Mouse (Mus musculus): Measurements from ENCODE around the gene Armc8. TPM values are rescaled to one million over a fixed set of nuclear protein-coding genes. Genes with fewer than 3 reads are reported as not detected.

Armc8 gene
- polyA plus RNA-seq, 1 experiment from 2014 or later, result 78.3 TPM

DNA sequence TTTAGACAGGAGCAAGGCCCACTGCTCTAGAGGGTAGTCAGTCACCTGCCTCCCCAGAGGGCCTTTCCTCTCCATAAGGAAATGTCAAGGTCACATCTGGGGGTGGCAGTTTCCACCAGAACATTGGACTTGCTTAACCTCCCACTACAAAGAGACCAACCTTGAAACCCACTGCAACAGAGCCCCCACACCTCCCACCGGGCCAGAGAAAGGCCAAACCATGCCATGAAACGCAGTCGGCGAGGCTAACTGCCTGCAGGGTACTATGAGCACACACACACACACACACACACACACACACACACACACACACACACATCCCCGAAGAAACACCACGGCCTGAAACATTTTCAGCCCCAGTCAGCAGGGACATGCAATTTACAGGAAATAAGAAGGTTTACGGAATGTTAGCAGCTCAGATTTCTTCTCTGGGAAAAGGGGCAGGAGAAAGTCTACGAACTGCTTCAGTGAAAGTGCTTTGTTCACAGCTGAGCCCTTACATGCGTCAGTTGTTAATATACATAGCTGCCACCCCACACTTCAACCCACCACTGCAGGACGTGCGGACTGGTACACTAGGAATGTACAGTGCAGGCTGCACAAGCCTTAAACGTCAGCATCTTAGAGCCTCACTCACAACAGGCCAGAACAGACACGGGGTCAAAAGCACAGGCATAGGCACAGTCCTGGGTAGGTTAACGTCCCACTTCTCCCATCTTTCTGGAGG lies 133.6 kb downstream of the Armc8 start:
- peaks cover 27% of the 10 kb centered on the region for H3K4me1 ChIP-seq (replicated peaks; ENCODE audit: control insufficient read depth, insufficient read depth, low read length)
- peak; percentile 44; the same call in 1 of the 2 replicates for ATAC-seq (ENCODE audit: low FRiP score)
- WGBS, result 16% methylated on average over 14 of the region's 14 CpGs

GRCm38 (mm10) chr9:99432478-99432877 lies 136.2 kb downstream of the Armc8 start:
- WGBS, result 80% methylated on average over 4 of the region's 4 CpGs
- H3K27me3 ChIP-seq (ENCODE audit: control insufficient read depth, insufficient read depth, low read length), result 0 out of 2 replicates have a peak, but pooled peaks cover under 1% of the 10 kb centered on the region
- no peak overlapping the region for H3K4me2 ChIP-seq (replicated peaks)
- no peaks in the 10 kb centered on the region for H3K9me3 ChIP-seq (ENCODE audit: control insufficient read depth, low read length)
- no peak for ATAC-seq (ENCODE audit: low FRiP score)
- peaks cover 24% of the 10 kb centered on the region for H3K4me1 ChIP-seq (replicated peaks; ENCODE audit: control insufficient read depth, insufficient read depth, low read length)
- no peaks in the 10 kb centered on the region for H3K36me3 ChIP-seq (replicated peaks; ENCODE audit: control insufficient read depth, insufficient read depth)
- no peak for DNase-seq (ENCODE audit: low spot score)
- no peak overlapping the region for H3K4me3 ChIP-seq (replicated peaks; ENCODE audit: low read length)
- H3K9ac ChIP-seq, result no peak overlapping the region
- H3K27ac ChIP-seq, result no peak overlapping the region

More for the DNA sequence above, 133.6 kb downstream of the Armc8 start:
- no peaks in the 10 kb centered on the region for H3K9me3 ChIP-seq (ENCODE audit: control insufficient read depth, low read length)
- DNase-seq (ENCODE audit: low spot score), result no peak
- peak overlapping the region; percentile 72 for H3K4me2 ChIP-seq (replicated peaks)
- peak overlapping the region; percentile 80 for H3K4me3 ChIP-seq (replicated peaks; ENCODE audit: low read length)
- peak overlapping the region; percentile 87 for H3K27ac ChIP-seq
- H3K36me3 ChIP-seq (replicated peaks; ENCODE audit: control insufficient read depth, insufficient read depth), result no peaks in the 10 kb centered on the region
- H3K9ac ChIP-seq, result peak overlapping the region; percentile 91
- H3K27me3 ChIP-seq (ENCODE audit: control insufficient read depth, insufficient read depth, low read length), result peaks cover 15% of the 10 kb centered on the region; the same call in 1 of the 2 replicates

DNA sequence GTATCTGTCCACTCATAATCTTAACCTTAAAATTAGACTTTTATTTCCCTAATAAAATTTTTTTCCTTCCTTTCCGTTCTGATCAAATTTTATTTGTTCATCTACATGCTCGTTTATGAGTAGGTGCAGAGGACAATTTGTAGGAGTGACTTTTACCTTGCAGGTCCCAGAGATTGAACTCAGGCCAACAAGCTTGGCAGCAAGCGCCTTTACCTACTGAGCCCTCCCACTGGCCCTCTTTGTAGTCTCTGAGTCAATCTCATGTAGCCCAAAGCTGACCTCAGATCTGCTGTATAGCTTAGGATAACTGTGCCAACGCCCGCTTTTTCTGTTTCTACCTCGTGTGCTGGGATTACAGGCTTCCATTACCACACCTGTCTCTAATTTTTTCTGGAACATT lies 136.7 kb downstream of the Armc8 start:
- Histone ChIP-seq H3K27ac (no peak overlapping the region), H3K9ac (no peak overlapping the region), H3K4me1 (replicated peaks; ENCODE audit: control insufficient read depth, insufficient read depth, low read length) (peaks cover 24% of the 10 kb centered on the region), H3K27me3 (ENCODE audit: control insufficient read depth, insufficient read depth, low read length) (no peaks in the 10 kb centered on the region), H3K4me2 (replicated peaks) (no peak overlapping the region), H3K36me3 (replicated peaks; ENCODE audit: control insufficient read depth, insufficient read depth) (no peaks in the 10 kb centered on the region), H3K9me3 (ENCODE audit: control insufficient read depth, low read length) (no peaks in the 10 kb centered on the region), H3K4me3 (replicated peaks; ENCODE audit: low read length) (no peak overlapping the region)
- no peak for ATAC-seq (ENCODE audit: low FRiP score)
- no peak for DNase-seq (ENCODE audit: low spot score)
- WGBS, result 76% methylated on average over 6 of the region's 6 CpGs

DNA sequence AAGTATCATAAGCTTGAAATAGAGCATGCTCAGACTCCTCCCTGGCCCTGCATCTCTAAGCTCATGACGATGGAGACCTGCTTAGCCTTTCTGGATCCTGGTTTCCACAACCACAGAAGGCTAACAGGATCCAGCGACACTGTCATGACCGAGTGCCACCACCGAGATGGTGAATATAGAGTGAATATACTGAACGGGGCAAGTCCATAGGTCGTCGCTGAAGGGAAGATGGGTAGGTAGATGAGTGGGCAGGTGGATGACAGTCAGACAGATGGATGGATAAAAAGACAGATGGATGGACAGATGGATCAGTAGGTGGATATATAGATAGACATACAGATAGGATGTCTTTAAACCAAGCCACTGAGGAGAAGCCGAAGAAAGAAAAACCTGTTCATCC lies 137.4 kb downstream of the Armc8 start:
- no peaks in the 10 kb centered on the region for H3K27me3 ChIP-seq (ENCODE audit: control insufficient read depth, insufficient read depth, low read length)
- peaks cover 24% of the 10 kb centered on the region for H3K4me1 ChIP-seq (replicated peaks; ENCODE audit: control insufficient read depth, insufficient read depth, low read length)
- ATAC-seq (ENCODE audit: low FRiP score) (no peak), DNase-seq (ENCODE audit: low spot score) (no peak)
- no peaks in the 10 kb centered on the region for H3K36me3 ChIP-seq (replicated peaks; ENCODE audit: control insufficient read depth, insufficient read depth)
- H3K9me3 ChIP-seq (ENCODE audit: control insufficient read depth, low read length), result no peaks in the 10 kb centered on the region
- 92% methylated on average over 8 of the region's 8 CpGs for WGBS
- H3K9ac ChIP-seq, result no peak overlapping the region
- no peak overlapping the region for H3K27ac ChIP-seq
- no peak overlapping the region for H3K4me3 ChIP-seq (replicated peaks; ENCODE audit: low read length)
- H3K4me2 ChIP-seq (replicated peaks), result no peak overlapping the region

DNA sequence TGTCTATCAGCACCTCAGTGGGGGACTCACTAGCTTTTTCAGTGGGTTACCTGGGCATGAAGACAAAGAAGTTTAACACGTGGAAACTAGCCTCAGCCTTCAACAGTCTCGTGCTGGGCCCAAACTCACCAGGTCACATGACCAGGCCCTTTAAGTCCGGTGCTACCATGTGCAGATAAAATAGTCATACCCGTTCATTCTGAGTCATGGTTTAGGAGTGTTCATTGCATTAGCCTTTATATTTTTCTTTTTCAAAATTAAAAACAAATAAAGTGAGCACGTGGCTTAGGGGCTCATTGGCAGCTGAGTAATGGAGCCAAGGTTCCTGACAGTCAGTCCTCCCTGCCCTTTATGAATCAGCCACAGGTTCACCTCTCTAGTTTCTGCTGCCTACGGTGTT lies 137.9 kb downstream of the Armc8 start:
- Histone ChIP-seq H3K27ac (no peak overlapping the region), H3K36me3 (replicated peaks; ENCODE audit: control insufficient read depth, insufficient read depth) (no peaks in the 10 kb centered on the region), H3K9me3 (ENCODE audit: control insufficient read depth, low read length) (no peaks in the 10 kb centered on the region), H3K4me2 (replicated peaks) (no peak overlapping the region), H3K4me3 (replicated peaks; ENCODE audit: low read length) (no peak overlapping the region), H3K9ac (no peak overlapping the region), H3K27me3 (ENCODE audit: control insufficient read depth, insufficient read depth, low read length) (no peaks in the 10 kb centered on the region), H3K4me1 (replicated peaks; ENCODE audit: control insufficient read depth, insufficient read depth, low read length) (peaks cover 24% of the 10 kb centered on the region)
- 83% methylated on average over 6 of the region's 6 CpGs for WGBS
- ATAC-seq (ENCODE audit: low FRiP score) (no peak), DNase-seq (ENCODE audit: low spot score) (no peak)

- WGBS, result 82% methylated on average over 3 of the region's 3 CpGs
- Histone ChIP-seq H3K36me3 (replicated peaks; ENCODE audit: control insufficient read depth, insufficient read depth) (no peaks in the 10 kb centered on the region), H3K4me3 (replicated peaks; ENCODE audit: low read length) (no peak overlapping the region), H3K9me3 (ENCODE audit: control insufficient read depth, low read length) (no peaks in the 10 kb centered on the region), H3K4me1 (replicated peaks; ENCODE audit: control insufficient read depth, insufficient read depth, low read length) (peaks cover 30% of the 10 kb centered on the region), H3K9ac (no peak overlapping the region), H3K27me3 (ENCODE audit: control insufficient read depth, insufficient read depth, low read length) (no peaks in the 10 kb centered on the region), H3K27ac (no peak overlapping the region), H3K4me2 (replicated peaks) (no peak overlapping the region)
- DNase-seq (ENCODE audit: low spot score) (no peak), ATAC-seq (ENCODE audit: low FRiP score) (no peak)
These were observed 138.9 kb downstream of the Armc8 start for GRCm38 (mm10) chr9:99429845-99430244.

DNA sequence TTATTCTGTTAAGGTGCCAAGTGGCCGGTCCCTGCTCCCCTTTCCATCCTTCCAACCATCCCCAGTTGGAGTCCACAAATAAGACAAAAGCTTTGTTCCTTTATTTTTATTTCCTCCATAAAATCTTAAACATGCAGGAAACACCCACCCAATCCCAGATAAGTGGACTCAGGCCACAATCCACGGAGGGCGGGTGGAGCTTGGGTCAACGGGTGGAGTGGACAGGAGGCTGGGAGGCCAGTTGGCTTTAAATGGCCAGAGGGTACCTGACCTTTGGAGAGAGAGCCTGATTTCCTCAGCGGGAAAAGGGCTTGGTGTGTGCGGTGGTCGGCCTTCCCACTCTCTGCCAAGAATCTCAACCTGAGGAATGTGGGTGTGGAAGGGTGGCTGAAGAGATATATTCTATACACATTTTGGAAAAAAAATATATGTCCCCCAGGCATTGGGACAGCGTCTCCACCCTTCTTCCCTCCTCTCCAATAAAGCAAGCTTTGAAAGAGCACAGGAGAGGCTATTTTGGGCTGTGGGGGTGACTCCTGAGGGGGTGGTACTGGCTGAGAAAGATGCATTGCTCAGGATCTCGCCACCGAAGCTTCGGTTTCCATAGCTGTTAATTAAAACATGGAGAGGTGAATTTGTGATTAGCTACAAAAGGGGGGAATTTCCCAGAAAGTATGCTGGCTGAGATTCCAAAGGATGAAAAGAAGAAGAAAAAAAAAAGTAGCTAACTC lies 139.9 kb downstream of the Armc8 start:
- DNase-seq (ENCODE audit: low spot score), result no peak
- no peak overlapping the region for H3K4me2 ChIP-seq (replicated peaks)
- peaks cover 25% of the 10 kb centered on the region for H3K4me1 ChIP-seq (replicated peaks; ENCODE audit: control insufficient read depth, insufficient read depth, low read length)
- no peak overlapping the region for H3K27ac ChIP-seq
- no peaks in the 10 kb centered on the region for H3K27me3 ChIP-seq (ENCODE audit: control insufficient read depth, insufficient read depth, low read length)
- WGBS, result 76% methylated on average over 11 of the region's 11 CpGs
- H3K36me3 ChIP-seq (replicated peaks; ENCODE audit: control insufficient read depth, insufficient read depth), result no peaks in the 10 kb centered on the region
- no peaks in the 10 kb centered on the region for H3K9me3 ChIP-seq (ENCODE audit: control insufficient read depth, low read length)
- no peak for ATAC-seq (ENCODE audit: low FRiP score)
- H3K4me3 ChIP-seq (replicated peaks; ENCODE audit: low read length), result no peak overlapping the region
- H3K9ac ChIP-seq, result no peak overlapping the region

Other genes with a start within 250 kb of the Armc8 start
- 0.76 and 1.1 TPM in 2 replicates for gene Esyt3, start 210.3 kb downstream of the Armc8 start, polyA plus RNA-seq (2014; fragmentation: Nextera tagmentation; extraction: Ambion mirVana)
- 55.3 and 62.9 TPM in 2 replicates for gene Mras, start 131.5 kb downstream of the Armc8 start, polyA plus RNA-seq (2014; fragmentation: Nextera tagmentation; extraction: Ambion mirVana)
- 0.61 and 1.5 TPM in 2 replicates for gene Nme9, start 117.4 kb downstream of the Armc8 start, polyA plus RNA-seq (2014; fragmentation: Nextera tagmentation; extraction: Ambion mirVana)
- gene Dbr1, start 6.9 kb upstream of the Armc8 start, polyA plus RNA-seq (2014; fragmentation: Nextera tagmentation; extraction: Ambion mirVana), result 22.1 and 23.7 TPM in 2 replicates
- not detected in 2 replicates for gene A4gnt, start 43.6 kb upstream of the Armc8 start, polyA plus RNA-seq (2014; fragmentation: Nextera tagmentation; extraction: Ambion mirVana)
- 6.6 and 7.9 TPM in 2 replicates for gene Dzip1l, start 60.6 kb upstream of the Armc8 start, polyA plus RNA-seq (2014; fragmentation: Nextera tagmentation; extraction: Ambion mirVana)
- not detected in 2 replicates for gene Cldn18, start 148.4 kb upstream of the Armc8 start, polyA plus RNA-seq (2014; fragmentation: Nextera tagmentation; extraction: Ambion mirVana)

Data from hindbrain, embryonic 14.5 days (tissue).